Mouse (Mus musculus): ENCODE measurements around the gene Cep162.

DNA sequence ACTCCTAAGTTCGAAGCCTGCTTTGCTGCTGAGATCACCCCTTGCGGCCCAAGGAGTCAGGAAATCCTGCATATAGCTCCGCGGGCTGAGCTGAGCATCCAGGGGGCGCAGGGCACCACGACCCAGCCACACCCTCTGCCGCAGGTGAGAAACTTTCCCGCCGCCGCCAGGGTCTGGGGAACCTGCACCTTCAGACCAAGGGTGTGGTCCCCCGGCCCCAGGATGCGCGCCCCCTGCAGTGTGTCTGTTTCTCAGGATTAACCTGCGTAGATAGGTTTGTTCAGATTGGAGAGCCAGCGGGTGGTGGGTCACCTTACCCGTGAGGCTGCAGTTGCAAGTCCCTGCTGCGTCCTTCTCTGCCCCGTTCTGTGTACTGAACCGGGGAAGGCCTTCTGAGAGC, 110.8 kb downstream of the Cep162 start:
- TF ChIP-seq POLR2A (IDR thresholded peaks at IDR 0.05; ENCODE audit: extremely low read depth, insufficient read depth, low read length) (no peak), CTCF (IDR thresholded peaks at IDR 0.05; ENCODE audit: low read depth, low read length) (no peak)
